In the genomic region with DNA sequence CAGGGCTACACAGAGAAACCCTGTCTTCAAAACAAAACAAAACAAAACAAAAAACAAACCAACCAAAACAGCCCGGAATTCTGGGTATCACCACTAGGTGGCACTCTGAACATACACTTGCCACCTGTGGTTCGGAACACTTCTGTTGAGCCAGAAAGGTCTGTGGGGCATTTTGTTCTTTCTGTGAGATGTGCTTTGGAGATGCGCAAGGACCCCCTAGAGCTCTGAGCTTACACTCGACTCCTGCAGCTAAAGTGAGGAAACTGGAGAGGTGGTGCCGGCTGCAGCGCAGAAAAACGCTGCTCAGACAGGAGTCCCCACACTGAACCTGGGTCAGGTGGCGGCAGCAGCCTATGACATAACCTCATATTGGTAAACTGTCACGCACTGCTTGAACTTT, we compare ENCODE assay signal across 8 mouse cellular contexts. TPM values are rescaled to one million over a fixed set of nuclear protein-coding genes. Genes with fewer than 3 reads are reported as not detected.
A peak's percentile ranks its signal among the peaks of the same experiment; 100 is the strongest.
DNase-seq lines count a peak whose midpoint lies in the region; ATAC-seq and TF ChIP-seq lines count a peak whose summit lies in the region.
"Had no signal": no experiment of that assay in that cellular context is flagged by ENCODE, and none has a peak within 500 bp of the region (broad histone marks: within the 10 kb centered on the region; RNA-seq: fewer than 3 reads in every experiment).

No protein-coding gene starts in this region.

- CTCF ChIA-PET in Patski (lab: Charles Lee), result interaction anchor here (0.6 to 1.9 kb wide), 23 partner anchors 10 to 623 kb away, joined by 3 to 8 read pairs (median 3); no protein-coding TSS in a partner anchor

- in situ Hi-C loops in Patski (cut with MboI; ENCODE audit: low pct_unique_long_range_greater_than_20kb), result loop anchor here (5.0 to 10.0 kb wide), 5 partner anchors 245 to 595 kb away; no protein-coding TSS in a partner anchor

- no peaks in the 10 kb centered on the region for H3K36me3 ChIP-seq in forebrain, embryonic 16.5 days (ENCODE audit: control insufficient read depth, insufficient read depth)
- no peaks in the 10 kb centered on the region for H3K36me3 ChIP-seq in hindbrain, embryonic 16.5 days (ENCODE audit: control insufficient read depth, insufficient read depth, low read length)
- H3K36me3 ChIP-seq: lung, embryonic 15.5 days had no signal

- H3K9ac ChIP-seq in forebrain, embryonic 16.5 days (replicated peaks; ENCODE audit: low read depth, low read length), result no peak overlapping the region
- no peak overlapping the region for H3K9ac ChIP-seq in hindbrain, embryonic 16.5 days (ENCODE audit: low read depth, low read length)
- H3K9ac ChIP-seq: lung, embryonic 15.5 days had no signal

- 12% methylated on average over 9 of the region's 9 CpGs for WGBS in cerebellum, adult 2 months
- WGBS in forebrain, embryonic 16.5 days, result 14% methylated on average over 9 of the region's 9 CpGs
- WGBS in hindbrain, embryonic 16.5 days, result 18% methylated on average over 9 of the region's 9 CpGs

- peak; percentile 21 for ATAC-seq in Patski
- ATAC-seq in forebrain, embryonic 16.5 days, result peak; percentile 59
- ATAC-seq in hindbrain, embryonic 16.5 days, result peak; percentile 63; the same call in 1 of the 2 replicates
- peak; percentile 40; the same call in 1 of the 2 replicates for ATAC-seq in megakaryocyte-erythroid progenitor cell, adult 5-6 weeks (replicated peaks; ENCODE audit: low FRiP score, low TSS enrichment, poor library complexity, severe bottlenecking)

- H3K4me3 ChIP-seq in cerebellum, adult 2 months (replicated peaks; ENCODE audit: insufficient read depth, low read depth, low read length), result no peak overlapping the region
- H3K4me3 ChIP-seq in forebrain, embryonic 16.5 days (replicated peaks; ENCODE audit: low read length), result no peak overlapping the region; the same call in 1 of the 2 replicates
- no peak overlapping the region for H3K4me3 ChIP-seq in hindbrain, embryonic 16.5 days (ENCODE audit: low read length)
- H3K4me3 ChIP-seq: lung, embryonic 15.5 days had no signal

- no peaks in the 10 kb centered on the region for H3K9me3 ChIP-seq in forebrain, embryonic 16.5 days (ENCODE audit: control insufficient read depth, low read length)
- no peaks in the 10 kb centered on the region for H3K9me3 ChIP-seq in hindbrain, embryonic 16.5 days (ENCODE audit: control insufficient read depth, low read length)
- H3K9me3 ChIP-seq: lung, embryonic 15.5 days had no signal

- H3K27ac ChIP-seq in cerebellum, adult 2 months (ENCODE audit: insufficient read depth, low read length), result no peak overlapping the region
- no peak overlapping the region for H3K27ac ChIP-seq in forebrain, embryonic 16.5 days (ENCODE audit: low read length)
- H3K27ac ChIP-seq in hindbrain, embryonic 16.5 days (ENCODE audit: low read depth, low read length), result no peak overlapping the region
- H3K27ac ChIP-seq: lung, embryonic 15.5 days had no signal

- POLR2A ChIA-PET in Patski (lab: Charles Lee), result interaction anchor here (0.7 to 1.3 kb wide), 2 partner anchors 297 to 385 kb away, joined by 4 to 6 read pairs; no protein-coding TSS in a partner anchor

- TF ChIP-seq POLR2A in cerebellum, adult 2 months (IDR thresholded peaks at IDR 0.05; ENCODE audit: borderline replicate concordance, insufficient read depth, low read length), result no peak

- no peaks in the 10 kb centered on the region for H3K27me3 ChIP-seq in Patski
- H3K27me3 ChIP-seq in cerebellum, adult 2 months (ENCODE audit: control insufficient read depth, insufficient read depth, low read length), result no peaks in the 10 kb centered on the region
- no peaks in the 10 kb centered on the region for H3K27me3 ChIP-seq in forebrain, embryonic 16.5 days (replicated peaks; ENCODE audit: control insufficient read depth, insufficient read depth, low read length)
- H3K27me3 ChIP-seq in hindbrain, embryonic 16.5 days (replicated peaks; ENCODE audit: control insufficient read depth, insufficient read depth, low read length), result no peaks in the 10 kb centered on the region
- H3K27me3 ChIP-seq: lung, embryonic 15.5 days had no signal

- DNase-seq in Patski (ENCODE audit: low read depth, low spot score), result peak; percentile 22
- DNase-seq in cerebellum, adult 2 months, result peak; percentile 53 to 69
- peak; percentile 47 for DNase-seq in left cerebral cortex, adult 11 months (ENCODE audit: low spot score)
- peak; percentile 67 for DNase-seq in right cerebral cortex, postnatal 14 days

- TF ChIP-seq CTCF in Patski (IDR thresholded peaks at IDR 0.05), result peak; percentile 95
- TF ChIP-seq CTCF in cerebellum, adult 2 months (IDR thresholded peaks at IDR 0.05; ENCODE audit: borderline replicate concordance, insufficient read depth, low read depth, low read length), result peak; percentile 79

- peak overlapping the region; percentile 39 for H3K4me2 ChIP-seq in forebrain, embryonic 16.5 days (ENCODE audit: low read length)
- H3K4me2 ChIP-seq in hindbrain, embryonic 16.5 days (ENCODE audit: low read length), result peak overlapping the region; percentile 34
- H3K4me2 ChIP-seq: lung, embryonic 15.5 days had no signal

- no peaks in the 10 kb centered on the region for H3K4me1 ChIP-seq in cerebellum, adult 2 months (ENCODE audit: control insufficient read depth, insufficient read depth, low read length)
- H3K4me1 ChIP-seq in forebrain, embryonic 16.5 days (replicated peaks; ENCODE audit: control insufficient read depth, insufficient read depth, low read length), result peaks cover 5% of the 10 kb centered on the region
- no peaks in the 10 kb centered on the region for H3K4me1 ChIP-seq in hindbrain, embryonic 16.5 days (ENCODE audit: control insufficient read depth, insufficient read depth, low read depth, low read length)

RNA-seq across cellular contexts. Expression of a gene that starts 43.0 kb away (rescaled TPM):
- 0.90 TPM for polyA plus RNA-seq in Patski (2021)
- 0.90 and 1.0 TPM in 2 replicates for polyA plus RNA-seq in cerebellum, adult 2 months (2012; rRNA removed)
- 0.37 TPM in 2 replicates for polyA plus RNA-seq in forebrain, embryonic 16.5 days (2015; fragmentation: Nextera tagmentation; extraction: Ambion mirVana)
- polyA plus RNA-seq in hindbrain, embryonic 16.5 days (2015; fragmentation: Nextera tagmentation; extraction: Ambion mirVana), result 0.35 TPM in 2 replicates
- total RNA-seq in megakaryocyte-erythroid progenitor cell, adult 5-6 weeks (2014; fragmentation: Nextera tagmentation), result 3.6 and 7.4 TPM in 2 replicates
- total RNA-seq in megakaryocyte-erythroid progenitor cell, adult 5-6 weeks (2017), result 3.9 TPM in 1 of 2 replicates, not detected in the other
